ENCODE assay signal across 11 mouse cellular contexts in genomic region chr17:27355717-27356116, GRCm38 (mm10).
"Had no signal": no experiment of that assay in that cellular context is flagged by ENCODE, and none has a peak within 500 bp of the region (broad histone marks: within the 10 kb centered on the region; RNA-seq: fewer than 3 reads in every experiment).

No protein-coding gene starts in this region.

- H3K4me1 ChIP-seq: neural tube, embryonic 15.5 days; stomach, embryonic 15.5 days had no signal

- H3K9me3 ChIP-seq: limb, embryonic 13.5 days; neural tube, embryonic 15.5 days; stomach, embryonic 15.5 days had no signal

- H3K4me3 ChIP-seq: limb, embryonic 13.5 days; myocyte; neural tube, embryonic 15.5 days; stomach, embryonic 15.5 days had no signal

- H3K27ac ChIP-seq: limb, embryonic 13.5 days; liver, embryonic 14.5 days; neural tube, embryonic 15.5 days; stomach, embryonic 15.5 days had no signal

- H3K27me3 ChIP-seq: limb, embryonic 13.5 days; neural tube, embryonic 15.5 days; stomach, embryonic 15.5 days had no signal

- H3K9ac ChIP-seq: limb, embryonic 13.5 days; liver, embryonic 14.5 days; neural tube, embryonic 15.5 days; stomach, embryonic 15.5 days had no signal

- H3K4me2 ChIP-seq: limb, embryonic 13.5 days; neural tube, embryonic 15.5 days; stomach, embryonic 15.5 days had no signal

- DNase-seq: kidney, adult 8-10 months; kidney, postnatal 36 days; layer of hippocampus, adult 9-11 months; layer of hippocampus, postnatal 36 days; lung, adult 18-20 months; thymus, postnatal 4 days had no signal

- H3K36me3 ChIP-seq: limb, embryonic 13.5 days; neural tube, embryonic 15.5 days; stomach, embryonic 15.5 days had no signal
